Mouse (Mus musculus) MEL-GATA-1-ER (cell line): ENCODE results near the gene Mrgprf.

Experiments
- DNase-seq: peaks from one replicate; pipeline ENCODE4 v3.0.0-alpha.2; 2012; ENCODE audit warnings: low read depth; ENCODE audit errors: extremely low read depth

Gene Mrgprf

DNA sequence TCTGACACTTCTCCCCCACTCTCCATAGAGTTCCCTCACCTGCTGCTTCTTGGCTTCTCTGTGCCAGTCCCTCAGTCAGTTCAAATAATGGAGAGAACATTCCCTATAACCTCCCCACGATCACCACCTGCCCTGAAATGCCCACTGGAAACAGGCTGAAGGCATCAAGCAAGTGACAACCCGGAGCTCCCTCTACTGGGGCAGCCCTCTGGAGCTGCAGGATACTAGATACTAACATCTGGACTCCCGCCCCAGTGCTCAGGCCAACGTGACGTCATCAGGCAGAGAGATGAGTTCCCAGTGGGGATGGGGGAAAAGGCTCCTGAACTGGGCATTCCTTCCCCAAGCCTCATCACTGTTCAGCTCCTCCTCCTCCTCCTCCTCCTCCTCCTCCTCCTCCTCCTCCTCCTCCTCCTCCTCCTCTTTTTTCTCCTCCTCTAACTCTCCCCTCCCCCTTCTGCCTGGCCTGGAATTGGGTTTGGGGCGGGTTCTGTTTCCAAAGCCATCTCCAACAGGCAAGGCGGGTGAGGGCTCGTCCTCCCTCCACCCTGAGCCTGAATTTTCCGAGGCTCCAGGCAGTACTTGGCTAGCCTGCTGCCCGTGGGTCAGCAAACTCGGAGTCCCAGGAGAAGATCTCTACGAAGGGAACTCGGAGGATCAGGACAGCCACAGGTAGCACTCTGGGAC lies at the start of gene Mrgprf:
TSS of gene Mrgprf (plus strand) at position 508 of the 687 bp plus-strand sequence.
- DNase-seq: no peak

DNA sequence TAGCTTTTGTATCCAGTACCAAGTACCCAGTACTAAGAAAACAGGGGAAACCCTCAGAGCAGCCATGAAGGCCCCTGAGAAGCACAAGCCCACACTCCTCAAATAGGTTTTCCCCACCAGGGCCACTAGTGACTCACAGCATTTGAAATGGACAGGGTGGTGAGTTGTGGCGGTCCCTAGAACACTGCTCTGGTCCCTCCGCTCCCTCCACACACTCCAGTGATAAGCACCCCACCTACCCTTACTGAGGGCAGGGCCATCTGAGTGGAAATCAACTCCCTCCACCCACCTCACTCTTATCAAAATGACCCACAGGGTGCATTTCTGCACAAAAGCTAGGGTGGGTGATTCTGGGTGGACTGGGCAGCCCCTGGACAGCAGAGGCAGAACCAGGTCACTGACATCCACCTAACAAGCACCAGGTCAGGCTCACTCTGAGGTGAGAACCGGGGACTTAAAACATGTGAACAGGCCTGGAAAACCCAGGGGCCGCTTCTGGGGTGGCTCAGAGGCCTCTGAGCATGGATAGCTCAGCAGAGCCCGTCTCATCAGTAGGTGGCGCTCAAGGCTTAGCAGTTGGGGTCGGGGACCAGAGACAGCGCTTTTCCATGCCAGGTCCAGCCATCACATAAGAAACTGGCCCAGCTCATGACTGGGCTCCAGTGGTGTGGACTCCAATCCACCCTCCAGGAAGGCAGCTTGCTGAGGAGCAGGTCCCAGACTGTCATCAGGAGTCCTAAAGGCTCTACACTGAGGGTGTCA lies 47.7 kb upstream of the Mrgprf start:
- peak; percentile 3 for DNase-seq

- DNase-seq: no peak
These were observed 46.5 kb upstream of the Mrgprf start for GRCm38 (mm10) chr7:145253986-145254630.

GRCm38 (mm10) chr7:145256092-145256491 lies 44.5 kb upstream of the Mrgprf start:
- DNase-seq: no peak

DNA sequence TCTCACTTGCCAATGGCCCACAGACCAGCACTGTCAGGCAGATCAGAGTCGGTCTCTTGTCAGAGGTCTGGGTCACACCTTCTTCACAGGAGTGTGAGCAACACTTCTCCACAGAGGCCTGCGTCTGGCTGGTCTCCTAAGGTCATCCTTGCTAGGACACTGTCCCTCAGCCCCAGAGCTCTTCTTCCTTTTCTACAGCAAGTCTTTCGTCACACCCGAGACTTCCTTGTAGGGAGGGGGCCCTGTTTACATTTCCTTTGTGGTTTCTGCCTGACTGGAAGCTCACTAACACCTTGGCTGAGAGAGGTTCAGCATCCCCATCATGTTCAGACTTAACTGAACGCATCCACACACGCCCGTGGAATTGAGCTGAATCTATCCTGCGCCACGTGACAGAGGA lies 36.4 kb upstream of the Mrgprf start:
- DNase-seq: no peak

- no peak for DNase-seq
These were observed 34.6 kb upstream of the Mrgprf start for GRCm38 (mm10) chr7:145266011-145266410.

GRCm38 (mm10) chr7:145268890-145269289 lies 31.7 kb upstream of the Mrgprf start:
- DNase-seq: no peak

- DNase-seq: no peak
These were observed 29.7 kb upstream of the Mrgprf start for GRCm38 (mm10) chr7:145270955-145271354.

DNA sequence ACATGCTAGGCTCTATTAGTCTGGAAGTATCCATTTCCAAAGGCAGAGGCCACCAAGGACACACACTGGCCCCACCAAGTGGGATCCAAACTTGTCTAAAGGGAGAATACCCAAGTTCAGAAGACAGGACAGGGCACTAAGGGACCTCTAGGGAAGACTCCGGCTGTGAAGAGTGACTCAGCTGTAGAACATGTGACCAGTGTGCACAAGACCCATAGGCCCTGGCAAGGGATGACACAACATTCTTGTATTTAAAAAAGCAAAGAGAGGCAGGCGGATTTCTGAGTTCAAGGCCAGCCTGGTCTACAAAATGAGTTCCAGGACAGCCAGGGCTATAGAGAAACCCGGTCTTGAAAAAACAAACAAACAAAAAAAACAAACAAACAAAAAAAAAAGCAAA lies 25.1 kb upstream of the Mrgprf start:
- DNase-seq: no peak

DNA sequence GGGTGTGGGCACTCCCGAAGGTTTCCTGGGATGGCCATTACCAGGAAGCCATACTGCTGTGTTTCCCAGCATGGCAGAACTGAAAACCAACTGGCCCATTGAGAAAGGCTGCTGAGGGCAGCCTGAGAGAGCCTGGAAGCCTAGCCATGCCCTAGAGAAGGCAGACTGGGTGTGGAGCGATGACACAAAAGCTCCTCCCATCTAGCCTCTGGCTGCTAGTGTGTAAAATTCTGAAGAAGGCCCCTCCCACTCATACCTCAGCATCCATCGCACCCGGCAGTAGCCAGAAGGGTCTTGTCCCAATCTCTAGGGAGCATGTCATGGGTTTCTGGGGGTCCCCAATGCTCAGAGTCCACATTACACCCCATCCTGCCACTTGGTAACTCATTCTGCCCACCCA lies 19.2 kb upstream of the Mrgprf start:
- no peak for DNase-seq

DNA sequence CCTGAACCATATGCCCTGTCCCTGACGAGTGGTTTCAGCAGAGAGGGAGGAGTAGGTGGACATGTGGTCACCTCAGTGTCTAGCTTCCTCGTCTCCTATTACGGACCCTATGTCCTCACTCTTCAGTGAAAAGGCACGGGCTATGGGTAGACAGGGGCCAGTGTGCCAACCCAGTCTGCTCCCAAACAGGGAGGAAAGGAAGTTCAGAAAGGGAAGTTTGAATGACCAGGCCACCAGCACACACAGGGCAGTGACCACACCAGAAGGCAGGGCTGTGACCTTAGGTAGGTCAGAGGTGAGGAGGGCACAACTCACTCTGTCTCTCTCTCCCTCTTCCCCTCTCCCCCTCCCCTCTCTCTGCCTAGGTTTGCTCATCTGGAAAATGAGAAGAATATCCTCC lies 17.6 kb upstream of the Mrgprf start:
- DNase-seq: no peak

GRCm38 (mm10) chr7:145283487-145284187 lies 17.0 kb upstream of the Mrgprf start, which contains the start of gene Tpcn2:
Gene Tpcn2, minus strand, starts transcription at chr7:145284011.
- peak; percentile 91 for DNase-seq

DNA sequence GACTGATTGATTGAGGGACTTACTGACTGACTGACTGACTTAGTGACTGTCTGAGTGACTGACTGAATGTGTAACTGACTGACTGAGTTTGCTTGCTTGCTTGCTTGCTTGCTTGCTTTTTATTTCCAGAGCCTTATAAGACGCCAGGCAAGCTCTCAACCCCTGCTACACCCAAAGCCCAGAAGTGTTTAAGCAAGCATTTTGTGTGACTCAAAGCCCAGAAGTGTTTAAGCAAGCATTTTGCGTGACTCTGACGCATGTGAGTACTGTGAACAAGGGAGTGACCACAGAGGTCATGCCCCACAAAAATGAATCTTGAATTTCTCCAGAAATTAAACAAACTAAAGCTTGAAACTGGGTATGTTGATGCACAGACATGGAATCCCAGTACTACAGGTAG lies 16.3 kb upstream of the Mrgprf start:
- DNase-seq: no peak

DNA sequence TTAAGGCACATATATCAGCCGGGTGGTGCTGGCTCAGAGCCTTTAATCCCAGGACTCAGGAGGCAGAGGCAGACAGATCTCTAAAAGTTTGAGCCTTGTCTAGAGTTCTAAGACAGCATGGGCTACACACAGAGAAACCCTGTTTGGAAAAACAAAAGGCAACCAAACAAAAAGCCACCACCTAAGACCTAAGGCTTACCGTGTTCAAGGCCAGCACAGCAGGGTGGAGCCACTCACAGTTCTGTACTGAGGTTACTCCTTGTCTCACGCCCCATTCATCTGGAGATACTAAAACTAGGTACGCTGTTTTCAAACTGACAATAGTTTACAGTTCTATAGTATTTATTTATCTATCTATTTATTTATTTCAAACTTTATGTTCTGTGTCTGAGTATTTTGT lies 15.2 kb upstream of the Mrgprf start:
- no peak for DNase-seq

- DNase-seq: no peak
These were observed 13.2 kb upstream of the Mrgprf start for GRCm38 (mm10) chr7:145287410-145287809.

- DNase-seq: no peak
These were observed 11.3 kb upstream of the Mrgprf start for GRCm38 (mm10) chr7:145289302-145289701.

DNA sequence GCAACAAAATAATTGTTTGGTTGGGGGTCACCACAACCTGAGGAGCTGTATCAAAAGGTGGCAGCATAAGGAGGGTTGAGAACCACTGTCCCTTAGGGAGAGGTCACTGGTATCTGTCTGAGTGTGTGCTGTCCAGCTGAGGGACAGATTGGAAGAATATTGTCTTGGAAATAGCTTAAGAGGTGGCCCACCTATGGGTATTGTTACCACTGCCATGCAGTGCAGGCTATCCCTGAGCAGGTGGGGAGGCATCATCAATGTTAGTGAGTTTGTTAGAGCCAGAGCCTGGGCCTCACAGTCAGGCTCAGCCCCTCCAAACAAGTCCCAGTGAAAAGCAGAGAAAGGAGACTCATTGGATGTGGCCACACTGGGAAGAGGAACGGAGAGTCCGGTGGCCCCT lies 8.8 kb upstream of the Mrgprf start:
- DNase-seq: no peak

DNA sequence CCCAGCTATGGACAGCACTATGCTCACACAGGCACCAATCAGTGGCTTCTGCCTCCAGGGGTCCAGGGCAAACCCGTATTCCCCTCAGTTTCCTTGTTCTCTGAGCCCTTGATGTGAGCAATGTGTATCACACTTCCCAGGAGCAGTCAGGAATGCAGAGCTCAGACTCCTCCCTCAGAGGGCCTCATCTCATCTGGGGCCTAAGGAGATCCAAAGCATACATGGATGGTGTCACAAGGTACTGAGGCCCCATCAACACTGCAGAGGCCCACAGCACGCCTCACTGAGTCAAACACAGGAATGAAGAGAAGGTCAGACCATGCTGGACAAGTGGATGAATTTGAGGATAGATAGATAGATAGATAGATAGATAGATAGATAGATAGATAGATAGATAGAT lies 7.9 kb upstream of the Mrgprf start:
- no peak for DNase-seq

DNA sequence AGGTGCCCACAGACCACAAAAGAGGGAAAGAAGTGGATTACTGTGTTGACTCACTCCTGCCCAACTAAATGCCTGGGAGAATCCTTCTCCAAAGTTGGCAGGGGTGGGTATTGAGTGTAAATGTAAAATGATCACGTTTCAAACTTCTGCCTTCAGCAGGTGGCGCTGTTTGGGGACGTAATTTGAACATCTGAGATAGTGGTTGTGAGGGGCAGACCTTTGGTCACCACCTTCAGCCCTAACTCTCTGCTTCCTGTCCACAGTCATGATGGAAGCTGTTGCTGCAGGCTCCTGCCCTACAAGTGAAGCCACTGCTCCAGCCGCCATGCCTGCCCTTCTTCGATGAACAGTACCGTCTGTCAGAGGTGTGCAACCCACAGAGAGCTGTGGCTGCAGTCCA lies 6.8 kb upstream of the Mrgprf start:
- DNase-seq: no peak

DNA sequence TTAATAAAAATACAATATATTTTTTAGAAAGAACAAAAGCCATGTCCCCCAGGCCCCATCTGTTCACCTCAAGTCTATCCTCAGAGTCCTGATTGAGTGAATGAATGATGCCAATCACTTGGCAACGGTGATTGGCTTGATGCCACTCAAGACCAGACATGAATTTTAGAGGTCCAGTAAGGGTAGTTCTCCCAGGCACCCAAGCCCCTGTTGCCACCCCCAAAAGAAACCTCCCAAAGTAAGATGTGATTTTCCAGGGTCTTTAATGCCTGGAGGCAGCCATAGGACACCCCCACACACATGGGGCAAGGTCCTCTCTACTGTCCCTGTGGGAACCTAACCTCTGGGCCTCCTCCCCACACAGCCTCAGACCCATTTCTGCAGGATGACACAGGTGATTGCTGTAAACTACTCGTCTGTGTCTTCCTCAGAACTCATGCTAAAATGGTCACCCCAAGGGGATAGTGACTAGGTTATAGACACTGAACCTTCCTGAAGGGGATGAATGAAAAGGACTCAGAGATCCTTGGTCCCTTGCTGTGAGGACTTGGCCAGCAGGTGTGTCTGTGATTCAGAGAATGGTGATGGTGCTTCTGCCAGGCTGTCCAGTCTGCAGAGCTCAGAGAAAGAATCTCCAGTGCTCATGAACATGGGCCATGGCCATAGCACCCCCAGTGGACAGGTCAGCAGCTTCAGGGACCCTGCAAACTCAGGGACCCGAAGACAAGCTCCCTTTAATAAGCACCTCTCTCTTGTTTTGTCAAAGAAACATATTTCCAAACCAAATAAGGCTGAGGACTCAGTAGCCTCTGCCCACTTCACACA lies 1.8 kb upstream of the Mrgprf start:
- DNase-seq: no peak
